Mouse (Mus musculus): ENCODE data around the gene Grcc10. TPM values are rescaled to one million over a fixed set of nuclear protein-coding genes. Genes with fewer than 3 reads are reported as not detected.
A peak's percentile ranks its signal among the peaks of the same experiment; 100 is the strongest.

Gene Grcc10
- polyA plus RNA-seq, 1 experiment from 2014 or later = 600 TPM

- peak overlapping the region; percentile 86 for H3K27ac ChIP-seq
- WGBS = 27% methylated on average over 15 of the region's 15 CpGs
- H3K4me3 ChIP-seq (replicated peaks; ENCODE audit: low read depth, low read length) = no peak overlapping the region
- DNase-seq (ENCODE audit: low spot score) (peak; percentile 93), ATAC-seq (replicated peaks; ENCODE audit: low FRiP score, low read depth) (peak; percentile 77)
- no peaks in the 10 kb centered on the region for H3K27me3 ChIP-seq (ENCODE audit: insufficient read depth, low read length)
- TF ChIP-seq CTCF (IDR thresholded peaks at IDR 0.05; ENCODE audit: low read depth) = no peak
- peaks cover 23% of the 10 kb centered on the region for H3K4me1 ChIP-seq (replicated peaks; ENCODE audit: insufficient read depth, low read length)
- no peak overlapping the region for H3K4me2 ChIP-seq (ENCODE audit: low read length)
- peaks cover 7% of the 10 kb centered on the region; the same call in 1 of the 2 replicates for H3K36me3 ChIP-seq (ENCODE audit: insufficient read depth, low read length)
- H3K9ac ChIP-seq (ENCODE audit: low read depth, low read length) = no peak overlapping the region
- no peaks in the 10 kb centered on the region for H3K9me3 ChIP-seq (replicated peaks; ENCODE audit: low read length)
Measured at GRCm38 (mm10) chr6:124693243-124693981, 47.8 kb downstream of the Grcc10 start.

- Histone ChIP-seq H3K36me3 (ENCODE audit: insufficient read depth, low read length) (no peaks in the 10 kb centered on the region), H3K9ac (ENCODE audit: low read depth, low read length) (no peak overlapping the region), H3K27me3 (ENCODE audit: insufficient read depth, low read length) (no peaks in the 10 kb centered on the region), H3K4me3 (replicated peaks; ENCODE audit: low read depth, low read length) (no peak overlapping the region), H3K27ac (no peak overlapping the region), H3K4me2 (ENCODE audit: low read length) (no peak overlapping the region), H3K4me1 (replicated peaks; ENCODE audit: insufficient read depth, low read length) (peaks cover 23% of the 10 kb centered on the region), H3K9me3 (replicated peaks; ENCODE audit: low read length) (no peaks in the 10 kb centered on the region)
- 67% methylated on average over 3 of the region's 3 CpGs for WGBS
- no peak for TF ChIP-seq CTCF (IDR thresholded peaks at IDR 0.05; ENCODE audit: low read depth)
- DNase-seq (ENCODE audit: low spot score) (no peak), ATAC-seq (replicated peaks; ENCODE audit: low FRiP score, low read depth) (no peak)
Measured at GRCm38 (mm10) chr6:124690517-124690916, 50.7 kb downstream of the Grcc10 start.

MicroRNAs within 50 kb of the gene (microRNA counts, 519-probe panel; counts per million panel counts)
- microRNA mmu-miR-141 (5,579 counts per million, percentile 88 among the panel's probes with 10 or more counts), microRNA mmu-miR-200c (5,966 counts per million, percentile 90 among the panel's probes with 10 or more counts)

Small RNA genes lying within 50 kb of the gene (microRNA-seq; reads per million reads assigned to microRNA genes)
- gene Mir141 (781 reads per million, percentile 75 among the genes with 10 or more reads in this experiment), gene Mir200c (4,395 reads per million, percentile 90 among the genes with 10 or more reads in this experiment)

Other genes with a start within 250 kb of the Grcc10 start
- gene C1rl, start 248.3 kb downstream of the Grcc10 start, polyA plus RNA-seq (2015; fragmentation: Nextera tagmentation; extraction: Ambion mirVana) = 2.8 and 3.0 TPM in 2 replicates
- 18.2 and 20.5 TPM in 2 replicates for gene C1ra, start 229.0 kb downstream of the Grcc10 start, polyA plus RNA-seq (2015; fragmentation: Nextera tagmentation; extraction: Ambion mirVana)
- 29.9 and 32.8 TPM in 2 replicates for gene C1s1, start 199.0 kb downstream of the Grcc10 start, polyA plus RNA-seq (2015; fragmentation: Nextera tagmentation; extraction: Ambion mirVana)
- 0.05 and 0.06 TPM in 2 replicates for gene C1rb, start 171.1 kb downstream of the Grcc10 start, polyA plus RNA-seq (2015; fragmentation: Nextera tagmentation; extraction: Ambion mirVana)
- 0.34 and 0.51 TPM in 2 replicates for gene C1s2, start 105.3 kb downstream of the Grcc10 start, polyA plus RNA-seq (2015; fragmentation: Nextera tagmentation; extraction: Ambion mirVana)
- 90.6 and 93.4 TPM in 2 replicates for gene Lpcat3, start 78.3 kb downstream of the Grcc10 start, polyA plus RNA-seq (2015; fragmentation: Nextera tagmentation; extraction: Ambion mirVana)
- gene Emg1, start 29.2 kb downstream of the Grcc10 start, polyA plus RNA-seq (2015; fragmentation: Nextera tagmentation; extraction: Ambion mirVana) = 166 and 183 TPM in 2 replicates
- gene Phb2, start 29.0 kb downstream of the Grcc10 start, polyA plus RNA-seq (2015; fragmentation: Nextera tagmentation; extraction: Ambion mirVana) = 404 and 411 TPM in 2 replicates
- gene Ptpn6, start 2.7 kb downstream of the Grcc10 start, polyA plus RNA-seq (2015; fragmentation: Nextera tagmentation; extraction: Ambion mirVana) = 13.0 and 13.6 TPM in 2 replicates
- gene Gm45234, start 14.6 kb upstream of the Grcc10 start, polyA plus RNA-seq (2015; fragmentation: Nextera tagmentation; extraction: Ambion mirVana) = not detected in 2 replicates
- 13.0 and 13.7 TPM in 2 replicates for gene Atn1, start 15.2 kb upstream of the Grcc10 start, polyA plus RNA-seq (2015; fragmentation: Nextera tagmentation; extraction: Ambion mirVana)
- 7.6 TPM in 2 replicates for gene Eno2, start 28.3 kb upstream of the Grcc10 start, polyA plus RNA-seq (2015; fragmentation: Nextera tagmentation; extraction: Ambion mirVana)
- 0.43 and 0.59 TPM in 2 replicates for gene Lrrc23, start 38.4 kb upstream of the Grcc10 start, polyA plus RNA-seq (2015; fragmentation: Nextera tagmentation; extraction: Ambion mirVana)
- gene Spsb2, start 67.3 kb upstream of the Grcc10 start, polyA plus RNA-seq (2015; fragmentation: Nextera tagmentation; extraction: Ambion mirVana) = 26.1 and 27.4 TPM in 2 replicates
- 664 and 686 TPM in 2 replicates for gene Tpi1, start 72.9 kb upstream of the Grcc10 start, polyA plus RNA-seq (2015; fragmentation: Nextera tagmentation; extraction: Ambion mirVana)
- 96.6 and 106 TPM in 2 replicates for gene Usp5, start 88.1 kb upstream of the Grcc10 start, polyA plus RNA-seq (2015; fragmentation: Nextera tagmentation; extraction: Ambion mirVana)
- gene Cdca3, start 88.2 kb upstream of the Grcc10 start, polyA plus RNA-seq (2015; fragmentation: Nextera tagmentation; extraction: Ambion mirVana) = 85.1 and 91.2 TPM in 2 replicates
- gene Gnb3, start 98.9 kb upstream of the Grcc10 start, polyA plus RNA-seq (2015; fragmentation: Nextera tagmentation; extraction: Ambion mirVana) = 0.98 and 1.2 TPM in 2 replicates
- 14.7 and 14.8 TPM in 2 replicates for gene P3h3, start 116.4 kb upstream of the Grcc10 start, polyA plus RNA-seq (2015; fragmentation: Nextera tagmentation; extraction: Ambion mirVana)
- 1.5 and 2.2 TPM in 2 replicates for gene Gpr162, start 122.6 kb upstream of the Grcc10 start, polyA plus RNA-seq (2015; fragmentation: Nextera tagmentation; extraction: Ambion mirVana)
- 0.24 and 0.28 TPM in 2 replicates for gene Cd4, start 146.8 kb upstream of the Grcc10 start, polyA plus RNA-seq (2015; fragmentation: Nextera tagmentation; extraction: Ambion mirVana)
- gene Lag3, start 170.3 kb upstream of the Grcc10 start, polyA plus RNA-seq (2015; fragmentation: Nextera tagmentation; extraction: Ambion mirVana) = 2.5 and 2.9 TPM in 2 replicates
- 359 and 399 TPM in 2 replicates for gene Ptms, start 178.7 kb upstream of the Grcc10 start, polyA plus RNA-seq (2015; fragmentation: Nextera tagmentation; extraction: Ambion mirVana)
- 348 and 352 TPM in 2 replicates for gene Mlf2, start 190.0 kb upstream of the Grcc10 start, polyA plus RNA-seq (2015; fragmentation: Nextera tagmentation; extraction: Ambion mirVana)
- gene Cops7a, start 224.2 kb upstream of the Grcc10 start, polyA plus RNA-seq (2015; fragmentation: Nextera tagmentation; extraction: Ambion mirVana) = 153 and 157 TPM in 2 replicates